Comparison of ENCODE assay signal across 23 mouse cellular contexts in genomic region chr3:149043901-149044300, GRCm38 (mm10). TPM values are rescaled to one million over a fixed set of nuclear protein-coding genes. Genes with fewer than 3 reads are reported as not detected.
A peak's percentile ranks its signal among the peaks of the same experiment; 100 is the strongest.
DNase-seq lines count a peak whose midpoint lies in the region; ATAC-seq and TF ChIP-seq lines count a peak whose summit lies in the region.
"Had no signal": no experiment of that assay in that cellular context is flagged by ENCODE, and none has a peak within 500 bp of the region (broad histone marks: within the 10 kb centered on the region; RNA-seq: fewer than 3 reads in every experiment).

No protein-coding gene starts in this region.

- H3K4me1 ChIP-seq in kidney, adult 2 months (ENCODE audit: control insufficient read depth, insufficient read depth, low read length) = no peaks in the 10 kb centered on the region
- H3K4me1 ChIP-seq in midbrain, embryonic 11.5 days (ENCODE audit: control insufficient read depth, insufficient read depth, low read length) = peaks cover 18% of the 10 kb centered on the region
- no peaks in the 10 kb centered on the region for H3K4me1 ChIP-seq in midbrain, postnatal 0 days (ENCODE audit: insufficient read depth, low read length)

- H3K4me2 ChIP-seq in midbrain, embryonic 11.5 days = no peak overlapping the region
- H3K4me2 ChIP-seq in midbrain, postnatal 0 days (ENCODE audit: low read depth, low read length, poor library complexity, severe bottlenecking) = no peak overlapping the region
- H3K4me2 ChIP-seq: embryonic facial prominence, embryonic 13.5 days; hindbrain, embryonic 12.5 days had no signal

- peak; percentile 28 for DNase-seq in adrenal gland, postnatal 10 days
- no peak for DNase-seq in adrenal gland, adult 18-20 months (ENCODE audit: low spot score in 2 of 2)
- peak; percentile 47 for DNase-seq in kidney, adult 2 months
- no peak for DNase-seq in kidney, adult 18-20 months
- peak; percentile 77 for DNase-seq in midbrain, embryonic 11.5 days (ENCODE audit: low spot score, missing footprints)
- DNase-seq in midbrain, postnatal 0 days (ENCODE audit: low spot score) = no peak
- no peak for DNase-seq in urinary bladder, postnatal 4 days (ENCODE audit: low spot score in 2 of 2)
- DNase-seq: adrenal gland, adult 2 months; B cell, adult 2 months; cerebellum, adult 18-20 months; cerebellum, adult 9-11 months; cerebellum, postnatal 36 days; gastrocnemius, postnatal 36 days; heart, adult 18-20 months; heart, postnatal 10 days; heart, postnatal 4 days had no signal

- H3K4me3 ChIP-seq in kidney, adult 2 months (ENCODE audit: insufficient read depth, low read depth, low read length) = no peak overlapping the region
- H3K4me3 ChIP-seq in midbrain, embryonic 11.5 days (ENCODE audit: low read depth, low read length) = no peak overlapping the region
- no peak overlapping the region for H3K4me3 ChIP-seq in midbrain, postnatal 0 days (ENCODE audit: low read depth, low read length)
- H3K4me3 ChIP-seq: embryonic facial prominence, embryonic 13.5 days; heart, embryonic 10.5 days; hindbrain, embryonic 12.5 days had no signal

- H3K27ac ChIP-seq in kidney, adult 2 months (ENCODE audit: insufficient read depth, low read depth, low read length) = no peak overlapping the region
- H3K27ac ChIP-seq in midbrain, embryonic 11.5 days (ENCODE audit: low read depth, low read length) = no peak overlapping the region
- H3K27ac ChIP-seq in midbrain, postnatal 0 days (ENCODE audit: low read depth, low read length) = no peak overlapping the region
- H3K27ac ChIP-seq: embryonic facial prominence, embryonic 13.5 days; heart, embryonic 10.5 days; hindbrain, embryonic 12.5 days had no signal

- H3K27me3 ChIP-seq in kidney, adult 2 months (replicated peaks; ENCODE audit: control insufficient read depth, insufficient read depth, low read length) = no peaks in the 10 kb centered on the region
- H3K27me3 ChIP-seq in midbrain, embryonic 11.5 days (ENCODE audit: control insufficient read depth, insufficient read depth, low read length) = no peaks in the 10 kb centered on the region
- H3K27me3 ChIP-seq in midbrain, postnatal 0 days (ENCODE audit: insufficient read depth, low read length) = no peaks in the 10 kb centered on the region
- H3K27me3 ChIP-seq: embryonic facial prominence, embryonic 13.5 days had no signal

- no peak for ATAC-seq in midbrain, embryonic 11.5 days (ENCODE audit: low FRiP score)
- ATAC-seq in midbrain, postnatal 0 days (ENCODE audit: low FRiP score) = no peak
- ATAC-seq: CD4-positive, CD25-positive, alpha-beta regulatory T cell, adult 4 months; forebrain, embryonic 14.5 days; hindbrain, embryonic 16.5 days had no signal

- TF ChIP-seq POLR2A in kidney, adult 2 months (IDR thresholded peaks at IDR 0.05; ENCODE audit: low read depth, low read length) = no peak

- no peaks in the 10 kb centered on the region for H3K9me3 ChIP-seq in midbrain, embryonic 11.5 days (ENCODE audit: control insufficient read depth, low read length)
- H3K9me3 ChIP-seq in midbrain, postnatal 0 days (ENCODE audit: low read length) = no peaks in the 10 kb centered on the region
- H3K9me3 ChIP-seq: embryonic facial prominence, embryonic 13.5 days; heart, embryonic 10.5 days; hindbrain, embryonic 12.5 days had no signal

- H3K9ac ChIP-seq in midbrain, embryonic 11.5 days (ENCODE audit: low read length) = no peak overlapping the region
- H3K9ac ChIP-seq in midbrain, postnatal 0 days (replicated peaks; ENCODE audit: low read length, poor library complexity, severe bottlenecking) = no peak overlapping the region
- H3K9ac ChIP-seq: embryonic facial prominence, embryonic 13.5 days; hindbrain, embryonic 12.5 days had no signal

- WGBS in kidney, adult 2 months = 84% methylated on average over 4 of the region's 4 CpGs
- WGBS in midbrain, embryonic 11.5 days = 88% methylated on average over 4 of the region's 4 CpGs
- WGBS in midbrain, postnatal 0 days = 88% methylated on average over 4 of the region's 4 CpGs

- TF ChIP-seq CTCF in kidney, adult 2 months (conservative IDR thresholded peaks at IDR 0.05; ENCODE audit: insufficient read depth, insufficient read length, low read depth, low read length) = no peak
- TF ChIP-seq CTCF in midbrain, postnatal 0 days (IDR thresholded peaks at IDR 0.05) = no peak

- H3K36me3 ChIP-seq in kidney, adult 2 months (ENCODE audit: control insufficient read depth, insufficient read depth, low read length) = no peaks in the 10 kb centered on the region
- no peaks in the 10 kb centered on the region for H3K36me3 ChIP-seq in midbrain, embryonic 11.5 days (ENCODE audit: control insufficient read depth, insufficient read depth, low read length)
- H3K36me3 ChIP-seq in midbrain, postnatal 0 days (ENCODE audit: insufficient read depth, low read length) = no peaks in the 10 kb centered on the region
- H3K36me3 ChIP-seq: embryonic facial prominence, embryonic 13.5 days; G1E; heart, embryonic 10.5 days; hindbrain, embryonic 12.5 days had no signal

RNA-seq across cellular contexts. Expression of gene Adgrl2, which starts 53.5 kb away (rescaled TPM):
- total RNA-seq in adrenal gland, postnatal 10 days (2021) = 10 to 100 TPM; 62.4 to 80.4 TPM
- total RNA-seq in adrenal gland, adult 18-20 months (2021) = 10 to 100 TPM; 43.4 to 55.1 TPM
- 22.4 and 25.7 TPM in 2 replicates for polyA plus RNA-seq in kidney, adult 2 months (2012; rRNA removed)
- polyA plus RNA-seq in midbrain, embryonic 11.5 days (2014; fragmentation: Nextera tagmentation; extraction: Ambion mirVana) = 124 and 131 TPM in 2 replicates
- 102 and 116 TPM in 2 replicates for total RNA-seq in midbrain, postnatal 0 days (2014; rRNA removed)
- polyA plus RNA-seq in midbrain, postnatal 0 days (2015; fragmentation: Nextera tagmentation; extraction: Ambion mirVana) = 83.6 and 92.9 TPM in 2 replicates
- polyA plus RNA-seq: CD4-positive, CD25-positive, alpha-beta regulatory T cell, adult 4 months; G1E had no signal

Comparison
In these comparisons a context has a peak if more than half of its experiments do, and no peak if none do; other contexts are left out.
1. DNase-seq: peak in adrenal gland, postnatal 10 days (single experiment), kidney, adult 2 months (single experiment) and midbrain, embryonic 11.5 days (single experiment); none in adrenal gland, adult 18-20 months (0 of 2), kidney, adult 18-20 months (single experiment), midbrain, postnatal 0 days (single experiment) and urinary bladder, postnatal 4 days (0 of 2).